Mouse (Mus musculus) embryonic facial prominence, embryonic 13.5 days (tissue): ENCODE results near the gene Phactr3. TPM values are rescaled to one million over a fixed set of nuclear protein-coding genes. Genes with fewer than 3 reads are reported as not detected.

Experiments
- ATAC-seq: fragments of 200-750 bp; cut with Nextera tagmentation; 2 replicates; pipeline ENCODE4 v1.8.0; 2017; ENCODE audit warnings: low read depth; ENCODE audit not compliant: insufficient number of reproducible peaks, insufficient read depth, low FRiP score, low TSS enrichment
- H3K27ac ChIP-seq: fragments of 300-500 bp; sonication (generic); 2 replicates; pipeline ENCODE4 v1.5.1; 2015; ENCODE audit warnings: moderate library complexity, mild to moderate bottlenecking, inconsistent platforms
- H3K27me3 ChIP-seq: fragments of 300-500 bp; sonication (generic); 2 replicates; pipeline ENCODE4 v1.6.1; 2015; ENCODE audit warnings: mild to moderate bottlenecking, inconsistent platforms
- H3K36me3 ChIP-seq: fragments of 300-500 bp; sonication (generic); 2 replicates; pipeline ENCODE4 v1.6.1; 2015; ENCODE audit warnings: mild to moderate bottlenecking, inconsistent platforms
- H3K4me1 ChIP-seq: fragments of 300-500 bp; sonication (generic); 2 replicates; pipeline ENCODE4 v1.6.1; 2015; ENCODE audit warnings: inconsistent platforms
- H3K4me2 ChIP-seq: fragments of 300-500 bp; sonication (generic); 2 replicates; pipeline ENCODE4 v1.6.1; 2015; ENCODE audit warnings: moderate library complexity, mild to moderate bottlenecking, inconsistent platforms
- H3K4me3 ChIP-seq: fragments of 300-500 bp; sonication (generic); 2 replicates; pipeline ENCODE4 v1.5.1; 2015; ENCODE audit warnings: mild to moderate bottlenecking, inconsistent platforms
- H3K9ac ChIP-seq: fragments of 300-500 bp; sonication (generic); 2 replicates; pipeline ENCODE4 v1.6.1; 2015; ENCODE audit warnings: mild to moderate bottlenecking, inconsistent platforms
- H3K9me3 ChIP-seq: fragments of 300-500 bp; sonication (generic); 2 replicates; pipeline ENCODE4 v1.6.1; 2016; ENCODE audit warnings: inconsistent platforms
- WGBS: fragments of 180-500 bp; shearing (Covaris S2); methylation state at CpG from one replicate; pipeline ENCODE4 v1.1.7; 2015; ENCODE audit warnings: mixed read lengths; 5-methylcytosine and 5-hydroxymethylcytosine counted together
- polyA plus RNA-seq: library from polyadenylated mRNA; unstranded; fragments of >200 nt; fragmentation: Nextera tagmentation; extraction: Ambion mirVana; gene quantifications from 2 replicates; pipeline ENCODE4 v1.2.1, GENCODE M21; 2015

Phactr3 gene
- polyA plus RNA-seq, 1 experiment from 2014 or later = 2.5 TPM

GRCm38 (mm10) chr2:178240886-178241285 is 122.1 kb downstream of the Phactr3 start:
- no peak overlapping the region for H3K4me3 ChIP-seq
- H3K4me1 ChIP-seq = 0 out of 2 replicates have a peak, but pooled peaks cover 8% of the 10 kb centered on the region
- ATAC-seq = no peak
- no peaks in the 10 kb centered on the region for H3K9me3 ChIP-seq
- H3K36me3 ChIP-seq = no peaks in the 10 kb centered on the region
- H3K27ac ChIP-seq = no peak overlapping the region
- no peaks in the 10 kb centered on the region for H3K27me3 ChIP-seq
- 69% methylated on average over 8 of the region's 8 CpGs for WGBS
- no peak overlapping the region for H3K4me2 ChIP-seq
- no peak overlapping the region for H3K9ac ChIP-seq

GRCm38 (mm10) chr2:178241374-178241773 is 122.6 kb downstream of the Phactr3 start:
- Histone ChIP-seq H3K4me2 (no peak overlapping the region), H3K4me1 (0 out of 2 replicates have a peak, but pooled peaks cover 8% of the 10 kb centered on the region)
- WGBS = 58% methylated on average over 3 of the region's 3 CpGs

DNA sequence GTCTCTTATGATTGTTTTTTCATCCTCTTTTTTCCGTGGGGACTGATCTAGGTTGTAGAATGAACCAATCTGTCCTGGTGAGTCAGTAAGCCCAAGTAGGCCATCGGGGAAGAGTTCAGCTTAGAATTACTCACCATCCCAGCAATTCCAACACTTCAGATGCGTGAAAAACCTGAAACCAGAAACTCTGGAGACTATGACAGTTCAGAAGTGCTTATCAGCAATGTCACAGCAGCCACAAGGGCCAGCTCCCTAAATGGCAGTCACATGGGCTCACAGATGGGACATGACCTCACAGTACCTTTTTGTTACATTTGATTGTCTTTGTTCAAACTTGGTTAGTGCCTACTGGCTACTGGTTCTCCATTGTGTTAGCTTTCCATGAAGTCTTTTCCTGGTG is 124.2 kb downstream of the Phactr3 start:
- Histone ChIP-seq H3K4me2 (no peak overlapping the region), H3K4me1 (0 out of 2 replicates have a peak, but pooled peaks cover 8% of the 10 kb centered on the region), H3K36me3 (no peaks in the 10 kb centered on the region), H3K27me3 (no peaks in the 10 kb centered on the region), H3K27ac (no peak overlapping the region), H3K9ac (no peak overlapping the region), H3K4me3 (no peak overlapping the region), H3K9me3 (no peaks in the 10 kb centered on the region)
- ATAC-seq = no peak
- 71% methylated on average over 3 of the region's 3 CpGs for WGBS

More at GRCm38 (mm10) chr2:178241374-178241773, 122.6 kb downstream of the Phactr3 start:
- Histone ChIP-seq H3K9ac (no peak overlapping the region), H3K36me3 (no peaks in the 10 kb centered on the region), H3K9me3 (no peaks in the 10 kb centered on the region), H3K27me3 (no peaks in the 10 kb centered on the region), H3K27ac (no peak overlapping the region), H3K4me3 (no peak overlapping the region)
- peak; percentile 52; the same call in 1 of the 2 replicates for ATAC-seq

DNA sequence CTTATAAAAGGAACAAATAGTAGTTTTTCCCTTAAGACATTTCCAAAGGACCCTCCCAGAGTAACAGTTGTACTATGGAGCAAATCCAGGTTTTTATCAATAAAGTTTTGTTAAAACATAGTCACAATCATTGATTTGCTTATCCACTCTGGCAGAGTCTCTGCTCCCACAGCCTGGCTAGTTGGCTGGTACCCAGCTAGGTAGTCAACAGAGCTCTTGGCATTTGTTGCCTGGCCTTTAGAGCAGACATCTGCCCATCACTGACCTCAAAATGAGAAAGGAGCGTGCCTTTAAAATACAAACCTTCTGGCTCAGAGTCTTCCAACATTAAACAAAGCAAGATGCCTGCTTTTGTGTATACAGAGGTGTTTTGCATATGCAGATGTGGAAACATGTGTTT is 126.1 kb downstream of the Phactr3 start:
- ATAC-seq = no peak
- Histone ChIP-seq H3K4me2 (no peak overlapping the region), H3K4me1 (0 out of 2 replicates have a peak, but pooled peaks cover 8% of the 10 kb centered on the region), H3K27me3 (no peaks in the 10 kb centered on the region), H3K9ac (no peak overlapping the region), H3K9me3 (no peaks in the 10 kb centered on the region), H3K4me3 (no peak overlapping the region), H3K36me3 (no peaks in the 10 kb centered on the region), H3K27ac (no peak overlapping the region)
- WGBS = 64% methylated on average over 1 of the region's 1 CpGs

GRCm38 (mm10) chr2:178245841-178246240 is 127.1 kb downstream of the Phactr3 start:
- H3K4me2 ChIP-seq = no peak overlapping the region
- H3K4me1 ChIP-seq = 0 out of 2 replicates have a peak, but pooled peaks cover 8% of the 10 kb centered on the region
- H3K36me3 ChIP-seq = no peaks in the 10 kb centered on the region
- no peaks in the 10 kb centered on the region for H3K27me3 ChIP-seq
- H3K27ac ChIP-seq = no peak overlapping the region
- H3K9me3 ChIP-seq = no peaks in the 10 kb centered on the region
- no peak overlapping the region for H3K4me3 ChIP-seq
- 82% methylated on average over 5 of the region's 5 CpGs for WGBS
- no peak overlapping the region for H3K9ac ChIP-seq
- ATAC-seq = no peak

DNA sequence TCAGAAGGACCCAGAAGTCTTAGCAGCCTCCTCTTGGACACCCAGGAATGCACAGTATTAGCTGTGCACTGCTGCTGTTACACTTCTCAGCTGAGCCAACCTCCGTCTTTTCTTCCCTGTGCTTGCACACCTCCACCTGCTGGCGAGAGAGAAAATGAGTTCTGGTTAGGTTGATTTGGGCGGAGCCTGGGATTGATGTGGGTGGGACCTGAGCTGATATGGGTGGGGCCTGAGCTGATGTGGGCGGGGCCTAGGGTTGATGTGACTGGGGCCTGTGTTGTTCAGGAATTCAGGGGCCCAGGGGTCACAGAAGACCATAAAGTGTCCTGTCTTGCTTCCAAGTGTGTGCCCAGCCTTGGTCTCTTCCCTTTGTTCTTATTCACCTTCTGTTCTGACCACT is 128.0 kb downstream of the Phactr3 start:
- no peaks in the 10 kb centered on the region for H3K4me1 ChIP-seq
- WGBS = 51% methylated on average over 4 of the region's 4 CpGs

DNA sequence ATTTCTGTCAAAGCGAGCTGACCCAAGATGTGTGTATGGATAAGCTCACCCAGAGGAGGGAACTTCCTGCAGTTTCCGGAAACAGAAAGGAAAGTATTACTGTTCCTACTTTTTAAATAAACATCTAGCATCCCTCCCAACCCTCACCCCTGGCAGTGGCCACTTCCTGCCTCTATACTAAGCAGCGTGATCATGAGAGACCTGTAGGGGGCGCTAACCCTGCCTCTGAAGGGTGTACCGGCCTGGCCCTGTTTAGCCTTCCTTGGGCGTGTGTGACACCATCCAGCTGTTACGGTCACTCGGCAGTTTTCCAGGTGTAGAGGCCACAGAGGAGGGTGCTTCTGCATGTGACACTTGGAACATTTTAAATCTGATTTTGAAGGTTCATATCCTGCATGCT is 128.5 kb downstream of the Phactr3 start:
- H3K9ac ChIP-seq = no peak overlapping the region
- H3K4me1 ChIP-seq = no peaks in the 10 kb centered on the region
- no peaks in the 10 kb centered on the region for H3K27me3 ChIP-seq
- no peak overlapping the region for H3K27ac ChIP-seq
- no peak overlapping the region for H3K4me3 ChIP-seq
- WGBS = 70% methylated on average over 8 of the region's 8 CpGs
- ATAC-seq = no peak
- no peaks in the 10 kb centered on the region for H3K36me3 ChIP-seq
- no peaks in the 10 kb centered on the region for H3K9me3 ChIP-seq
- H3K4me2 ChIP-seq = no peak overlapping the region

More for the DNA sequence above, 128.0 kb downstream of the Phactr3 start:
- Histone ChIP-seq H3K4me2 (no peak overlapping the region), H3K27ac (no peak overlapping the region), H3K36me3 (no peaks in the 10 kb centered on the region), H3K27me3 (no peaks in the 10 kb centered on the region), H3K4me3 (no peak overlapping the region), H3K9me3 (no peaks in the 10 kb centered on the region), H3K9ac (no peak overlapping the region)
- ATAC-seq = no peak

DNA sequence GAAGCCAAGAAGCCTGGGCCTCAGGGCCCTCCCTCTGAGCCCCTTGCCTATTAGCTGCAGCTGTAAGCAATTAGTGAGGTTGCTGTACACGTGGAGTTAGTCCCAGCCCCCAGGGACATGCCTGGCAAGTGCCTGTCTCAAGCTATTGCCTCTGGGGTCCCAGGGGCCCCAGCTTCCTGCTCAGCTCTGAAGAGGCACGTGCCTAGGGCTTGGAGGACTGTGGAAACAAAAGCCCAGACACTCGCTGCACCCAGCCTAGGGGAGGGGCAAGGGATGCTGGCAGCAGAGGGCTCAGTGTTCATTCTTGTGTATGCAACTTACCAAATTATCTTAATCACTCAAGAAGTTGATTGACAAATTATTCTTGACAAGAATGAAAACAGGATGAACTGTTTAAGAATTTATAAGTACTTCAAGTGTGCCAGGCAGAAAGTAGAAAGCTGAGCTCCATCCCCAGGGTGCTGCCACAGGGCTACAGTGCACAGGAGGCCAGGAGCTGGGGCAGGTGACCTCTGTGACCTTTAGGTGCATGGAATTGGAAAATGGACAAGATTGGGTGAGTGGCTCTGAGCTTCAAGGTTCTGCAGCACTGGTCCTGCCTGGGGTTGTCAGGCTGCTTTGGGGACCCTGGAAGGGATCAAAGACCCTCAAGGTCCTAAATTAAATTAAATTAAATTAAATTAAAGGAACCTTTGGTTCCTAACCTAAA is 138.5 kb downstream of the Phactr3 start:
- peak overlapping the region; percentile 8; the same call in 1 of the 2 replicates for H3K27ac ChIP-seq
- H3K4me2 ChIP-seq = no peak overlapping the region
- peaks cover 11% of the 10 kb centered on the region for H3K27me3 ChIP-seq
- no peaks in the 10 kb centered on the region for H3K9me3 ChIP-seq
- ATAC-seq = peak; percentile 59; the same call in 1 of the 2 replicates
- WGBS = 0% methylated on average over 3 of the region's 3 CpGs
- H3K9ac ChIP-seq = no peak overlapping the region
- no peak overlapping the region for H3K4me3 ChIP-seq
- H3K4me1 ChIP-seq = peaks cover 13% of the 10 kb centered on the region
- no peaks in the 10 kb centered on the region for H3K36me3 ChIP-seq

GRCm38 (mm10) chr2:178257986-178258555 is 139.3 kb downstream of the Phactr3 start:
- WGBS = 17% methylated on average over 1 of the region's 2 CpGs
- Histone ChIP-seq H3K9me3 (no peaks in the 10 kb centered on the region), H3K9ac (no peak overlapping the region), H3K36me3 (no peaks in the 10 kb centered on the region), H3K4me2 (no peak overlapping the region), H3K4me3 (no peak overlapping the region), H3K27me3 (peaks cover 8% of the 10 kb centered on the region), H3K4me1 (peaks cover 13% of the 10 kb centered on the region), H3K27ac (no peak overlapping the region)
- ATAC-seq = no peak

GRCm38 (mm10) chr2:178263055-178263454 is 144.3 kb downstream of the Phactr3 start:
- Histone ChIP-seq H3K27ac (no peak overlapping the region), H3K9me3 (no peaks in the 10 kb centered on the region), H3K4me3 (no peak overlapping the region), H3K4me2 (no peak overlapping the region), H3K36me3 (no peaks in the 10 kb centered on the region), H3K4me1 (no peaks in the 10 kb centered on the region; the same call in 1 of the 2 replicates), H3K9ac (no peak overlapping the region), H3K27me3 (peaks cover 2% of the 10 kb centered on the region; the same call in 1 of the 2 replicates)
- WGBS = 85% methylated on average over 4 of the region's 4 CpGs
- ATAC-seq = no peak

- Histone ChIP-seq H3K27me3 (peaks cover 2% of the 10 kb centered on the region; the same call in 1 of the 2 replicates), H3K36me3 (no peaks in the 10 kb centered on the region), H3K4me2 (no peak overlapping the region), H3K4me3 (no peak overlapping the region), H3K27ac (no peak overlapping the region), H3K9me3 (no peaks in the 10 kb centered on the region), H3K4me1 (no peaks in the 10 kb centered on the region; the same call in 1 of the 2 replicates), H3K9ac (no peak overlapping the region)
- no peak for ATAC-seq
- 5% methylated on average over 8 of the region's 8 CpGs for WGBS
These were observed 145.6 kb downstream of the Phactr3 start for GRCm38 (mm10) chr2:178264389-178264788.

GRCm38 (mm10) chr2:178265454-178265853 is 146.7 kb downstream of the Phactr3 start:
- Histone ChIP-seq H3K36me3 (no peaks in the 10 kb centered on the region), H3K4me3 (no peak overlapping the region), H3K9me3 (no peaks in the 10 kb centered on the region), H3K27ac (no peak overlapping the region), H3K4me1 (no peaks in the 10 kb centered on the region; the same call in 1 of the 2 replicates), H3K9ac (no peak overlapping the region), H3K27me3 (peaks cover 2% of the 10 kb centered on the region; the same call in 1 of the 2 replicates), H3K4me2 (no peak overlapping the region)
- ATAC-seq = no peak
- 28% methylated on average over 2 of the region's 2 CpGs for WGBS
